Mouse (Mus musculus) layer of hippocampus, postnatal 25 days (tissue): Measurements from ENCODE around the gene Msl1. TPM values are rescaled to one million over a fixed set of nuclear protein-coding genes. Genes with fewer than 3 reads are reported as not detected.
A peak's percentile ranks its signal among the peaks of the same experiment; 100 is the strongest.
"Not testable (repeated sequence)": the region's sequence is repeated elsewhere in the genome, so short reads cannot be mapped to it uniquely, and the experiment has no call there.

ENCODE experiments used
- DNase-seq, 2 experiments: peaks; one replicate each; pipeline ENCODE4 v3.0.0; 2022; ENCODE audit warnings: mixed read lengths in 2 of 2, low spot score in 1 of 2; ENCODE audit errors: extremely low spot score in 1 of 2
- total RNA-seq, 2 experiments: library from RNA; stranded (reverse); gene quantifications; 2 replicates each; pipeline ENCODE4 v1.2.3; 2021

Msl1 gene
- total RNA-seq, 2 experiments from 2014 or later = 170 to 176 TPM

- no peak for DNase-seq
Measured at GRCm38 (mm10) chr11:98791448-98791847, 3.9 kb upstream of the Msl1 start.

GRCm38 (mm10) chr11:98792081-98792480, 3.2 kb upstream of the Msl1 start:
- DNase-seq = no peak

- DNase-seq = peak; percentile 51 to 64
Measured at GRCm38 (mm10) chr11:98794469-98795014, 774 bp upstream of the Msl1 start.

GRCm38 (mm10) chr11:98795714-98796514, 598 bp downstream of the Msl1 start:
- DNase-seq = peak in 1 of 2 experiments; percentile 26

GRCm38 (mm10) chr11:98796515-98797216, 1.4 kb downstream of the Msl1 start:
- DNase-seq = peak; percentile 71 to 75

GRCm38 (mm10) chr11:98797306-98797705, 2.0 kb downstream of the Msl1 start:
- DNase-seq = no peak

- DNase-seq = no peak
Measured at GRCm38 (mm10) chr11:98797909-98798308, 2.6 kb downstream of the Msl1 start.

GRCm38 (mm10) chr11:98804605-98805004, 9.3 kb downstream of the Msl1 start, which contains the start of gene Casc3:
Casc3 (plus strand) TSS chr11:98804905.
- no peak for DNase-seq

- no peak for DNase-seq
Measured at GRCm38 (mm10) chr11:98808417-98808816, 13.1 kb downstream of the Msl1 start.

- DNase-seq = peak; percentile 94 to 97
Measured at GRCm38 (mm10) chr11:98809457-98810290, 14.4 kb downstream of the Msl1 start.

- no peak for DNase-seq
Measured at GRCm38 (mm10) chr11:98810686-98811085, 15.4 kb downstream of the Msl1 start.

- DNase-seq = no peak
Measured at GRCm38 (mm10) chr11:98816706-98817239, 21.5 kb downstream of the Msl1 start.

- no peak for DNase-seq
Measured at GRCm38 (mm10) chr11:98820968-98821367, 25.7 kb downstream of the Msl1 start.

- DNase-seq = not testable (repeated sequence)
Measured at GRCm38 (mm10) chr11:98826071-98826470, 30.8 kb downstream of the Msl1 start.

- DNase-seq = no peak
Measured at GRCm38 (mm10) chr11:98827877-98828276, 32.6 kb downstream of the Msl1 start.

- no peak for DNase-seq
Measured at GRCm38 (mm10) chr11:98829091-98829775, 33.9 kb downstream of the Msl1 start.

- no peak for DNase-seq
Measured at GRCm38 (mm10) chr11:98829875-98830274, 34.6 kb downstream of the Msl1 start.

GRCm38 (mm10) chr11:98835296-98835695, 40.0 kb downstream of the Msl1 start:
- no peak for DNase-seq

GRCm38 (mm10) chr11:98835725-98836124, 40.4 kb downstream of the Msl1 start:
- no peak for DNase-seq

GRCm38 (mm10) chr11:98836128-98836527, 40.8 kb downstream of the Msl1 start:
- no peak for DNase-seq
